Mouse (Mus musculus) heart, embryonic 11.5 days (tissue): ENCODE measurements around the gene 1810046K07Rik. TPM values are rescaled to one million over a fixed set of nuclear protein-coding genes. Genes with fewer than 3 reads are reported as not detected.

Source experiments
- ATAC-seq: fragments of 200-750 bp; cut with Nextera tagmentation; replicated peaks from 2 replicates; pipeline ENCODE4 v1.8.0; 2017; ENCODE audit warnings: moderate library complexity; ENCODE audit not compliant: insufficient number of reproducible peaks, low FRiP score, low TSS enrichment
- H3K27ac ChIP-seq: fragments of 300-500 bp; sonication (generic); 2 replicates; pipeline ENCODE4 v1.5.1; 2014; ENCODE audit warnings: mild to moderate bottlenecking, low read depth, low read length
- H3K27me3 ChIP-seq: fragments of 300-500 bp; sonication (generic); 2 replicates; pipeline ENCODE4 v1.6.1; 2014; ENCODE audit warnings: mild to moderate bottlenecking, low read length, mixed read lengths; ENCODE audit not compliant: control insufficient read depth, insufficient read depth
- H3K36me3 ChIP-seq: fragments of 300-500 bp; sonication (generic); 2 replicates; pipeline ENCODE4 v1.6.1; 2014; ENCODE audit warnings: mild to moderate bottlenecking, low read length, moderate library complexity, mixed read lengths; ENCODE audit not compliant: control insufficient read depth, insufficient read depth
- H3K4me1 ChIP-seq: fragments of 300-500 bp; sonication (generic); 2 replicates; pipeline ENCODE4 v1.6.1; 2014; ENCODE audit warnings: low read length; ENCODE audit not compliant: control insufficient read depth, insufficient read depth
- H3K4me2 ChIP-seq: fragments of 300-500 bp; sonication (generic); 2 replicates; pipeline ENCODE4 v1.6.1; 2014; ENCODE audit warnings: mild to moderate bottlenecking, moderate library complexity
- H3K4me3 ChIP-seq: fragments of 300-500 bp; sonication (generic); 2 replicates; pipeline ENCODE4 v1.5.1; 2014; ENCODE audit warnings: low read depth, low read length
- H3K9ac ChIP-seq: fragments of 300-500 bp; sonication (generic); 2 replicates; pipeline ENCODE4 v1.6.1; 2014; ENCODE audit warnings: mild to moderate bottlenecking, low read depth, low read length, moderate library complexity
- H3K9me3 ChIP-seq: fragments of 300-500 bp; sonication (generic); replicated peaks from 2 replicates; pipeline ENCODE4 v1.6.1; 2016; ENCODE audit warnings: low read length; ENCODE audit not compliant: control insufficient read depth
- WGBS: fragments of 180-500 bp; shearing (Covaris S2); extraction: QIAGEN DNeasy Blood & Tissue Kit; methylation state at CpG from one replicate; pipeline ENCODE4 v1.1.7; 2014; ENCODE audit not compliant: insufficient replicate concordance; 5-methylcytosine and 5-hydroxymethylcytosine counted together
- polyA plus RNA-seq: library from polyadenylated mRNA; unstranded; fragments of >200 nt; fragmentation: Nextera tagmentation; extraction: Ambion mirVana; gene quantifications from 2 replicates; pipeline ENCODE4 v1.2.1, GENCODE M21; 2014

1810046K07Rik gene
- polyA plus RNA-seq, 1 experiment from 2014 or later: not detected

DNA sequence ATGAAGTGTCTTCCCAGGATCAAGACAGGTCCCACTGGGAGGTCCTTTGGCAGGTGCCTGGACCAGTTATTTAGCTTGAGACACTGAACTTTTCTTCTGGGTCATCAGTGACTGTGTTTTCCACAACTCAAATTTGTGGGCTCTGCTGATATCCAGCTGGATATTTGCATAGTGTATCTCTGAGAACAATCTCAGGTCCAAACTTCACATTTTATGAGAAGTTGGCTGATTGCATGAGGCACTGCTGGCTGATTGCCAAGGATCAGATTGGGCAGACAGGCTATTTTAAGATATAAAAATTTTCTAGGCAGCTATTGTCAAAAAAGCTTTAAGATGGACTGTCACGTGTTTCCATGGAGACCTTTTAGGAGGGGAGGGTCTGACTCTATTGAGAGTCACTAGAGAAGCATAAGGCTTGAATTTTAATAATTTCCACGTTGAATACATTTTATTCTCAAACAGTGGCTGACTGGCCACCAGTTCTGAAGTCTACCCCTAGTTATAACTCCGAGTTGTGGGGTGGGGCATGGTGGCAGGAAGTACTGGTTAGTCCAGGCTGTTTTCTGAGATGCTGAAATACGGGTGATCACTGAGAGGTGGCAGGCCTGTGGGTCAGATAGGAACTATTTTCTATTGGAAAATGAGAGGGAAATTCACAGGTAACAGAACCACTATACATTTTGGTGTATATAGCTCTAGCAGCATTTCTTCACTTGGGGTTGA is 71.8 kb downstream of the 1810046K07Rik start:
- Histone ChIP-seq H3K27me3 (no peaks in the 10 kb centered on the region), H3K4me2 (no peak overlapping the region), H3K36me3 (no peaks in the 10 kb centered on the region), H3K4me3 (no peak overlapping the region), H3K9me3 (no peaks in the 10 kb centered on the region), H3K4me1 (no peaks in the 10 kb centered on the region), H3K27ac (no peak overlapping the region), H3K9ac (no peak overlapping the region)
- no peak for ATAC-seq
- WGBS: 76% methylated on average over 4 of the region's 4 CpGs

Other genes starting within 250 kb of the 1810046K07Rik start
- not detected in 2 replicates for gene 4833427G06Rik, start 226.8 kb downstream of the 1810046K07Rik start, polyA plus RNA-seq
- gene Gm32742, start 163.4 kb downstream of the 1810046K07Rik start, polyA plus RNA-seq: 0.03 TPM in 1 of 2 replicates, not detected in the other
- gene Pou2af1, start 115.2 kb downstream of the 1810046K07Rik start, polyA plus RNA-seq: 0.11 TPM in 1 of 2 replicates, not detected in the other
- 2.4 and 4.4 TPM in 2 replicates for gene Colca2, start 50.3 kb downstream of the 1810046K07Rik start, polyA plus RNA-seq